Mouse (Mus musculus) spleen, postnatal 14 days (tissue): ENCODE results near the gene Ccdc130.

Experiments used
- DNase-seq, 2 experiments: peaks; one replicate each; pipeline ENCODE4 v3.0.0; 2021 to 2022; ENCODE audit warnings: low spot score in 2 of 2

Gene Ccdc130

GRCm38 (mm10) chr8:84269950-84270773, at the start of gene Ccdc130:
Gene Ccdc130, minus strand, starts transcription at chr8:84270380.
- DNase-seq: peak; percentile 99

- DNase-seq: no peak
Observed at GRCm38 (mm10) chr8:84308376-84308775, 38.2 kb upstream of the Ccdc130 start.

GRCm38 (mm10) chr8:84303951-84304350, 33.8 kb upstream of the Ccdc130 start:
- no peak for DNase-seq

- DNase-seq: no peak
Observed at GRCm38 (mm10) chr8:84297029-84297785, 27.0 kb upstream of the Ccdc130 start.

GRCm38 (mm10) chr8:84291688-84292087, 21.5 kb upstream of the Ccdc130 start:
- peak in 1 of 2 experiments; percentile 39 for DNase-seq

- no peak for DNase-seq
Observed at GRCm38 (mm10) chr8:84291086-84291485, 20.9 kb upstream of the Ccdc130 start.

- DNase-seq: no peak
Observed at GRCm38 (mm10) chr8:84288892-84289291, 18.7 kb upstream of the Ccdc130 start.

GRCm38 (mm10) chr8:84285665-84286064, 15.5 kb upstream of the Ccdc130 start:
- DNase-seq: peak in 1 of 2 experiments; percentile 27

GRCm38 (mm10) chr8:84284608-84285063, 14.5 kb upstream of the Ccdc130 start:
- DNase-seq: no peak

GRCm38 (mm10) chr8:84280777-84281176, 10.6 kb upstream of the Ccdc130 start:
- DNase-seq: no peak

- DNase-seq: no peak
Observed at GRCm38 (mm10) chr8:84276447-84276846, 6.3 kb upstream of the Ccdc130 start.

- DNase-seq: no peak
Observed at GRCm38 (mm10) chr8:84273968-84274367, 3.8 kb upstream of the Ccdc130 start.

GRCm38 (mm10) chr8:84272302-84272701, 2.1 kb upstream of the Ccdc130 start:
- DNase-seq: no peak

- no peak for DNase-seq
Observed at GRCm38 (mm10) chr8:84261098-84261497, 9.1 kb downstream of the Ccdc130 start.

GRCm38 (mm10) chr8:84256822-84257610, 13.2 kb downstream of the Ccdc130 start, which contains the start of gene Mri1:
Gene Mri1, minus strand, starts transcription at chr8:84257326.
- DNase-seq: peak; percentile 52 to 66

GRCm38 (mm10) chr8:84256458-84256821, 13.7 kb downstream of the Ccdc130 start:
- no peak for DNase-seq

- no peak for DNase-seq
Observed at GRCm38 (mm10) chr8:84255858-84256257, 14.3 kb downstream of the Ccdc130 start.

- DNase-seq: peak; percentile 66 to 78
Observed at GRCm38 (mm10) chr8:84249257-84250170, 20.7 kb downstream of the Ccdc130 start, which contains the start of gene D8Ertd738e. Gene D8Ertd738e, minus strand, starts transcription at chr8:84249719.

- DNase-seq: no peak
Observed at GRCm38 (mm10) chr8:84241821-84242220, 28.4 kb downstream of the Ccdc130 start.

- DNase-seq: no peak
Observed at GRCm38 (mm10) chr8:84241167-84241566, 29.0 kb downstream of the Ccdc130 start.
